In the genomic region with DNA sequence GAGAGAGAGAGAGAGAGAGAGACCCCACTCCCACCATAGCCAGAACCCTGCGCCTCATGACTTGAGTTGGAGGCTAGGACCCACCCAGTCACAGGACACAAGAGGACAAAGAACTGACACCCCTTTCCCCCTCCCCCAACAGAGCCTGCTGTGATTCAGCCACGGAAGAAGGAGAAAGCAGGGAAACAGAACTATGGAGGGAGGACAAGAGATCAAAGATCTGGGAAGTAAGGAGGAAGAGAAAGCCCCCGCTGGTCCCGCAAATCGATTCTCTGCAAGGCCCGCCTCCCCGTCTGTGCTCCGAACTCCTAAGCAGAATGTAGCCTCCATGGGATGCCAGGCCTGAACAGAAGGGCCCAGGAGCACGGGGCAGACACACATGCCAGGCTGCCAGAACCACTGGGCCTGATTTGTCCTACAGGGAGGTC, we compare ENCODE assay signal across 9 mouse cellular contexts. TPM values are rescaled to one million over a fixed set of nuclear protein-coding genes. Genes with fewer than 3 reads are reported as not detected.
DNase-seq lines count a peak whose midpoint lies in the region; ATAC-seq and TF ChIP-seq lines count a peak whose summit lies in the region.
"Had no signal": no experiment of that assay in that cellular context is flagged by ENCODE, and none has a peak within 500 bp of the region (broad histone marks: within the 10 kb centered on the region; RNA-seq: fewer than 3 reads in every experiment).

No protein-coding gene starts in this region.

- no peak for DNase-seq in kidney, adult 18-20 months
- DNase-seq in cerebellum, adult 9-11 months, result peak; percentile 89
- DNase-seq in midbrain, postnatal 0 days (ENCODE audit: low spot score), result peak; percentile 74
- no peak for DNase-seq in lung, postnatal 10 days
- no peak for DNase-seq in gastrocnemius, postnatal 14 days
- DNase-seq in gastrocnemius, postnatal 10 days, result no peak

- peak overlapping the region; percentile 17; the same call in 1 of the 2 replicates for H3K4me2 ChIP-seq in kidney, embryonic 14.5 days (replicated peaks; ENCODE audit: low read depth, low read length)
- peak overlapping the region; percentile 36 for H3K4me2 ChIP-seq in hindbrain, embryonic 13.5 days
- H3K4me2 ChIP-seq in midbrain, postnatal 0 days (ENCODE audit: low read depth, low read length, poor library complexity, severe bottlenecking), result peak overlapping the region; percentile 18; the same call in 1 of the 2 replicates

- H3K27ac ChIP-seq in kidney, embryonic 14.5 days (ENCODE audit: low read depth, low read length), result no peak overlapping the region
- H3K27ac ChIP-seq in hindbrain, embryonic 13.5 days, result peak overlapping the region; percentile 85
- peak overlapping the region; percentile 51; the same call in 1 of the 2 replicates for H3K27ac ChIP-seq in midbrain, postnatal 0 days (ENCODE audit: low read depth, low read length)

- peaks cover 4% of the 10 kb centered on the region; the same call in 1 of the 2 replicates for H3K4me1 ChIP-seq in kidney, embryonic 14.5 days (ENCODE audit: control insufficient read depth, insufficient read depth, low read length)
- H3K4me1 ChIP-seq in hindbrain, embryonic 13.5 days (replicated peaks), result peaks cover 48% of the 10 kb centered on the region
- H3K4me1 ChIP-seq in midbrain, postnatal 0 days (ENCODE audit: insufficient read depth, low read length), result peaks cover 8% of the 10 kb centered on the region; the same call in 1 of the 2 replicates

- no peaks in the 10 kb centered on the region for H3K9me3 ChIP-seq in kidney, embryonic 14.5 days (ENCODE audit: control insufficient read depth, low read length)
- no peaks in the 10 kb centered on the region for H3K9me3 ChIP-seq in hindbrain, embryonic 13.5 days
- H3K9me3 ChIP-seq in midbrain, postnatal 0 days (ENCODE audit: low read length), result no peaks in the 10 kb centered on the region

- H3K27me3 ChIP-seq in kidney, embryonic 14.5 days (ENCODE audit: control insufficient read depth, insufficient read depth, low read length), result peaks cover 4% of the 10 kb centered on the region
- H3K27me3 ChIP-seq in hindbrain, embryonic 13.5 days, result peaks cover 26% of the 10 kb centered on the region; the same call in 1 of the 2 replicates
- no peaks in the 10 kb centered on the region for H3K27me3 ChIP-seq in midbrain, postnatal 0 days (ENCODE audit: insufficient read depth, low read length)

- ATAC-seq in kidney, embryonic 14.5 days (ENCODE audit: low FRiP score, low TSS enrichment), result no peak
- ATAC-seq in hindbrain, embryonic 13.5 days (ENCODE audit: low FRiP score), result peak; percentile 33; the same call in 1 of the 2 replicates
- ATAC-seq in midbrain, postnatal 0 days (ENCODE audit: low FRiP score), result no peak

- no peaks in the 10 kb centered on the region for H3K36me3 ChIP-seq in kidney, embryonic 14.5 days (ENCODE audit: control insufficient read depth, insufficient read depth, low read length)
- no peaks in the 10 kb centered on the region for H3K36me3 ChIP-seq in hindbrain, embryonic 13.5 days
- H3K36me3 ChIP-seq in midbrain, postnatal 0 days (ENCODE audit: insufficient read depth, low read length), result no peaks in the 10 kb centered on the region

- TF ChIP-seq CTCF in midbrain, postnatal 0 days (IDR thresholded peaks at IDR 0.05), result no peak

- H3K9ac ChIP-seq in kidney, embryonic 14.5 days (ENCODE audit: low read depth, low read length), result no peak overlapping the region
- H3K9ac ChIP-seq in hindbrain, embryonic 13.5 days, result peak overlapping the region; percentile 43; the same call in 1 of the 2 replicates
- H3K9ac ChIP-seq in midbrain, postnatal 0 days (replicated peaks; ENCODE audit: low read length, poor library complexity, severe bottlenecking), result no peak overlapping the region

- no peak overlapping the region for H3K4me3 ChIP-seq in kidney, embryonic 14.5 days (ENCODE audit: low read length)
- peak overlapping the region; percentile 9; the same call in 1 of the 2 replicates for H3K4me3 ChIP-seq in hindbrain, embryonic 13.5 days
- H3K4me3 ChIP-seq in midbrain, postnatal 0 days (ENCODE audit: low read depth, low read length), result no peak overlapping the region
- H3K4me3 ChIP-seq: myocyte had no signal

- intact Hi-C loops in gastrocnemius, postnatal 14 days (cut with DNase I; ENCODE audit: low total_unique reads), result no loop called here

- 15% methylated on average over 9 of the region's 9 CpGs for WGBS in kidney, embryonic 14.5 days
- WGBS in hindbrain, embryonic 13.5 days, result 3% methylated on average over 9 of the region's 9 CpGs
- 7% methylated on average over 9 of the region's 9 CpGs for WGBS in midbrain, postnatal 0 days

RNA-seq across cellular contexts. Expression of gene Pipox, which starts 12.9 kb away (rescaled TPM):
- polyA plus RNA-seq in kidney, embryonic 14.5 days (2014; fragmentation: Nextera tagmentation; extraction: Ambion mirVana), result 3.2 and 6.2 TPM in 2 replicates
- polyA plus RNA-seq in hindbrain, embryonic 13.5 days (2015; fragmentation: Nextera tagmentation; extraction: Ambion mirVana), result 4.2 and 6.6 TPM in 2 replicates
- 3.4 and 3.6 TPM in 2 replicates for total RNA-seq in midbrain, postnatal 0 days (2014; rRNA removed)
- 3.8 and 5.1 TPM in 2 replicates for polyA plus RNA-seq in midbrain, postnatal 0 days (2015; fragmentation: Nextera tagmentation; extraction: Ambion mirVana)
- total RNA-seq in gastrocnemius, postnatal 14 days (2021), result under 1 TPM in 1 of 2 experiments, not detected in 1; 0.94 TPM
- total RNA-seq in gastrocnemius, postnatal 10 days (2021), result 1 to 10 TPM in 1 of 2 experiments, under 1 TPM in 1; 0.52 to 1.1 TPM
- polyA plus RNA-seq: myocyte had no signal

RNA-seq across cellular contexts. Expression of gene Sez6, which starts 23.8 kb away (rescaled TPM):
- not detected in 2 replicates for polyA plus RNA-seq in kidney, embryonic 14.5 days (2014; fragmentation: Nextera tagmentation; extraction: Ambion mirVana)
- 112 and 121 TPM in 2 replicates for polyA plus RNA-seq in hindbrain, embryonic 13.5 days (2015; fragmentation: Nextera tagmentation; extraction: Ambion mirVana)
- 160 and 173 TPM in 2 replicates for total RNA-seq in midbrain, postnatal 0 days (2014; rRNA removed)
- polyA plus RNA-seq in midbrain, postnatal 0 days (2015; fragmentation: Nextera tagmentation; extraction: Ambion mirVana), result 121 and 125 TPM in 2 replicates
- under 1 TPM; 0.51 to 0.82 TPM for total RNA-seq in gastrocnemius, postnatal 14 days (2021)
- total RNA-seq in gastrocnemius, postnatal 10 days (2021), result under 1 TPM; 0.54 to 0.70 TPM
- polyA plus RNA-seq: myocyte had no signal

Comparison
In these comparisons a context has a peak if more than half of its experiments do, and no peak if none do; other contexts are left out.
1. DNase-seq: peak in cerebellum, adult 9-11 months (single experiment) and midbrain, postnatal 0 days (single experiment); none in kidney, adult 18-20 months (single experiment), lung, postnatal 10 days (single experiment), gastrocnemius, postnatal 14 days (single experiment) and gastrocnemius, postnatal 10 days (single experiment).
2. RNA of gene Sez6, which starts 23.8 kb away (total RNA-seq): 160 to 173 TPM in midbrain, postnatal 0 days; 0.51 to 0.82 TPM in gastrocnemius, postnatal 14 days and 0.54 to 0.70 TPM in gastrocnemius, postnatal 10 days; every median in the first group is over 10 times any median in the second.
3. Peak in every context shown above with its lines, with median percentiles within 50 percentile points of each other: H3K4me2 ChIP-seq.